Mouse (Mus musculus): ENCODE results near the gene Thsd4. TPM values are rescaled to one million over a fixed set of nuclear protein-coding genes. Genes with fewer than 3 reads are reported as not detected.

The Thsd4 gene
- total RNA-seq, 2 experiments from 2014 or later: 5.0 to 5.5 TPM

GRCm38 (mm10) chr9:60543422-60544015 lies 21.7 kb upstream of the Thsd4 start:
- Histone ChIP-seq H3K4me3 (no peak overlapping the region), H3K27ac (no peak overlapping the region)
- TF ChIP-seq CTCF (IDR thresholded peaks at IDR 0.05): no peak
- intact Hi-C loops (cut with DNase I): no loop called here
- no peak for DNase-seq (ENCODE audit: extremely low spot score in 1 of 2, low spot score in 2 of 2)

- TF ChIP-seq CTCF (IDR thresholded peaks at IDR 0.05): no peak
- Histone ChIP-seq H3K27ac (no peak overlapping the region), H3K4me3 (no peak overlapping the region)
- intact Hi-C loops (cut with DNase I): no loop called here
- no peak for DNase-seq (ENCODE audit: extremely low spot score in 1 of 2, low spot score in 2 of 2)
These were observed 8.5 kb upstream of the Thsd4 start for GRCm38 (mm10) chr9:60530310-60530709.

- DNase-seq (ENCODE audit: extremely low spot score in 1 of 2, low spot score in 2 of 2): no peak
- H3K4me3 ChIP-seq: no peak overlapping the region
- H3K27ac ChIP-seq: no peak overlapping the region
- TF ChIP-seq CTCF (IDR thresholded peaks at IDR 0.05): no peak
- intact Hi-C loops (cut with DNase I): no loop called here
These were observed 7.8 kb upstream of the Thsd4 start for GRCm38 (mm10) chr9:60529348-60530243.

- TF ChIP-seq CTCF (IDR thresholded peaks at IDR 0.05): no peak
- H3K4me3 ChIP-seq: no peak overlapping the region
- no peak overlapping the region for H3K27ac ChIP-seq
- no peak for DNase-seq (ENCODE audit: extremely low spot score in 1 of 2, low spot score in 2 of 2)
- intact Hi-C loops (cut with DNase I): no loop called here
These were observed 6.4 kb upstream of the Thsd4 start for GRCm38 (mm10) chr9:60528269-60528668.

- Histone ChIP-seq H3K27ac (no peak overlapping the region), H3K4me3 (no peak overlapping the region)
- DNase-seq (ENCODE audit: extremely low spot score in 1 of 2, low spot score in 2 of 2): no peak
- intact Hi-C loops (cut with DNase I): no loop called here
- TF ChIP-seq CTCF (IDR thresholded peaks at IDR 0.05): no peak
These were observed 6.0 kb upstream of the Thsd4 start for GRCm38 (mm10) chr9:60527836-60528235.

GRCm38 (mm10) chr9:60527051-60527450 lies 5.2 kb upstream of the Thsd4 start:
- intact Hi-C loops (cut with DNase I): no loop called here
- H3K4me3 ChIP-seq: no peak overlapping the region
- TF ChIP-seq CTCF (IDR thresholded peaks at IDR 0.05): no peak

GRCm38 (mm10) chr9:60526195-60526594 lies 4.3 kb upstream of the Thsd4 start:
- intact Hi-C loops (cut with DNase I): no loop called here
- Histone ChIP-seq H3K27ac (no peak overlapping the region), H3K4me3 (no peak overlapping the region)
- DNase-seq (ENCODE audit: extremely low spot score in 1 of 2, low spot score in 2 of 2): no peak
- no peak for TF ChIP-seq CTCF (IDR thresholded peaks at IDR 0.05)

More at GRCm38 (mm10) chr9:60527051-60527450, 5.2 kb upstream of the Thsd4 start:
- DNase-seq (ENCODE audit: extremely low spot score in 1 of 2, low spot score in 2 of 2): no peak
- H3K27ac ChIP-seq: no peak overlapping the region

- intact Hi-C loops (cut with DNase I): loop anchor here (5.0 kb wide), 1 partner anchor 244 kb away; no protein-coding TSS in a partner anchor
These were observed 703 bp downstream of the Thsd4 start for GRCm38 (mm10) chr9:60521143-60521542.

GRCm38 (mm10) chr9:60519601-60520000 lies 2.2 kb downstream of the Thsd4 start:
- Histone ChIP-seq H3K4me3 (no peak overlapping the region), H3K27ac (no peak overlapping the region)
- DNase-seq (ENCODE audit: extremely low spot score in 1 of 2, low spot score in 2 of 2): no peak
- no peak for TF ChIP-seq CTCF (IDR thresholded peaks at IDR 0.05)
- intact Hi-C loops (cut with DNase I): no loop called here

More at GRCm38 (mm10) chr9:60521143-60521542, 703 bp downstream of the Thsd4 start:
- H3K4me3 ChIP-seq: no peak overlapping the region
- no peak overlapping the region for H3K27ac ChIP-seq
- no peak for TF ChIP-seq CTCF (IDR thresholded peaks at IDR 0.05)
- DNase-seq (ENCODE audit: extremely low spot score in 1 of 2, low spot score in 2 of 2): no peak

- Histone ChIP-seq H3K27ac (no peak overlapping the region), H3K4me3 (no peak overlapping the region)
- no peak for DNase-seq (ENCODE audit: extremely low spot score in 1 of 2, low spot score in 2 of 2)
- no peak for TF ChIP-seq CTCF (IDR thresholded peaks at IDR 0.05)
- intact Hi-C loops (cut with DNase I): no loop called here
These were observed 3.6 kb downstream of the Thsd4 start for GRCm38 (mm10) chr9:60518216-60518615.

GRCm38 (mm10) chr9:60517148-60517547 lies 4.7 kb downstream of the Thsd4 start:
- no peak for DNase-seq (ENCODE audit: extremely low spot score in 1 of 2, low spot score in 2 of 2)
- Histone ChIP-seq H3K27ac (no peak overlapping the region), H3K4me3 (no peak overlapping the region)
- no peak for TF ChIP-seq CTCF (IDR thresholded peaks at IDR 0.05)
- intact Hi-C loops (cut with DNase I): no loop called here

GRCm38 (mm10) chr9:60516379-60516778 lies 5.5 kb downstream of the Thsd4 start:
- intact Hi-C loops (cut with DNase I): no loop called here
- no peak for TF ChIP-seq CTCF (IDR thresholded peaks at IDR 0.05)
- Histone ChIP-seq H3K27ac (no peak overlapping the region), H3K4me3 (no peak overlapping the region)
- no peak for DNase-seq (ENCODE audit: extremely low spot score in 1 of 2, low spot score in 2 of 2)

Data from left cerebral cortex, adult 2 months (tissue).